Mouse (Mus musculus): ENCODE measurements around the gene Zranb1.

DNA sequence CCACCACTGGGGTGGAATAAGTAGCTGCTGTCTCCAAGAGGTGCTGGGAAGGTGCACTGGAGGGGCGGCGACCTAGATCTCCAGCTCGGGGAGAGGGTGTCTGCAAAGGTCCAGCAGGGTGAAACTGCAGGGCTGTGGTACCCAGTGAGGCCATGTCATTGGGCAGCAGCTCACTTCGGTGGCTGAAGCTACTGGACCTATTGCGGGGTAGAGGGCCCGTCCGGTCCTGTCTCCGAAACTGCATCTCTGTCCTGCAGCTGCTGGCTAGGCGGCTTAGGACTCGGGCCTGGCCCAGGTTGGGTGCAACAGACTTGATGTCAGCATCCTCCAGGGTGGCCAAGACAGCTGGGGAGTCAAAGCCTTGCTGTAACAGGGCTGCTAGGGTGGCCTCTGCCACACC lies 83.0 kb downstream of the Zranb1 start:
- no peak for TF ChIP-seq CTCF (IDR thresholded peaks at IDR 0.05; ENCODE audit: low read depth, low read length)
- TF ChIP-seq POLR2A (IDR thresholded peaks at IDR 0.05; ENCODE audit: borderline replicate concordance, low read depth, low read length) = no peak
